Mouse (Mus musculus) thymus, postnatal 25 days (tissue): ENCODE measurements around the gene Csgalnact2.

ENCODE experiments used
- DNase-seq: peaks from one replicate; pipeline ENCODE4 v3.0.0; 2022

Gene Csgalnact2

DNA sequence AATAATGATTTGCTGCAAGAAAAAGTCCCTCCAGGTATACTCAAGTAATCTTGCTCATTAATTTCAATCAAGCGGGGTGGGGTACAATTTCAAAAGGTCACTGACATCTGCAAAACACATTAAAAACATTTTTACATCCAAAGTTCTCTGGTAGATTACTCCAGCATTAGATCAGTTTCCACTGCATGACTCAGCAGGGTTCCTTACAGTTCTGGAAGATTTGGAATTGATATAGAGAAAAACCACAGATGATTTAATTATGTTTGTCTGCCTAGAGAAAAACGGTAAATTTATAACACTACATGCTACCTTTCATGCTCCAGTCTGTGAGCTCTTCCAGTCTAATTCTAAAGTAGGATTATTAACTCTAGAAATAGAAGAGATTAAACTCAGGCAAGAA lies 8.9 kb downstream of the Csgalnact2 start:
- DNase-seq: no peak

DNA sequence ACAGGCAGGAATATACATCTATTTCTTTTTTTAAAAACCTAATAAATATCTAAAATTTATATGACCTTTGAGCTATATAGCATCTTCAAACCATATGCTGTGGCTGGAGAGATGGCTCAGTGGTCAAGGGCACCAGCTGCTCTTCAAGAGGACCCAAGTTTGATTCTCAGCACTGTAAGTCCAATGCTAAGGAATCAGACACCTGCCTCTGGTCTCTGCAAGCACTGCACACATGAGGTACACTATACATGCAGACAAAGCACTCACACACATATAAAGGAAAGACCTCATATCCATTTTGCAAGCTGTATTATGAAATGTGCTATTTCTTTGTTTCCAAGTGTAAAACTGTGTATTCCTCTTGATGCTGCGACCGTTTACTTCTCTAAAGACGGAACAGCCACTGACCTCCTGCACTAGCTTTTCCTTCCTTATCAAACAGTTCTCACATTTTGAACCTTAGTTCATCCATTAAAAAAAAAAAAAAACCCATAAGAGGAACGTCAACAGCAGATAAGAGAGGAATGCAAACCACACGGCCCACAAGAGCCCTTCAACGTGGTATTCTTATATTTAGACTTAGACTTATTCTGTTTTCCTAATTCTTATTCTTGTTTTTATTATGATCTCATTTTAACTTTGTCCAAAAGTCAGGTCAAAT lies 11.0 kb downstream of the Csgalnact2 start:
- no peak for DNase-seq

DNA sequence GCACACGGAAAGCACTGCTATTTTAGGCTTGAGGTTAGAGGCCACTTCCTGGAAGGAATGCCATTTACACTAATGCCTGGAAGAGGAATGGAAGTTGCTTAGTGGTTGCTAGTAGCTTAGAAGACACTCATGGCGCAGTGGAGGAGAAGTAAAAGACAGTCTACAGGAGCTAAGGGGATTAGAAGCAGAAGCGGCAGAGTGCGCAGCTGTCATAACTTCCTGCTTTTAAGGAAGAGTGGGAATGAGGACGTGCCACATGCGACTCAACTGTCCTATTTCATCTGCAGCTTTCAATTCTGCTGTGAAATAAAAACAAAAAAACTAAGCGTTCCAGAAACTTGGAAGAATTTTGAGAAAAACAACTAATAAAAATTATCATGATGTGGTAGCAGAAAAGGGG lies 11.7 kb downstream of the Csgalnact2 start:
- no peak for DNase-seq

DNA sequence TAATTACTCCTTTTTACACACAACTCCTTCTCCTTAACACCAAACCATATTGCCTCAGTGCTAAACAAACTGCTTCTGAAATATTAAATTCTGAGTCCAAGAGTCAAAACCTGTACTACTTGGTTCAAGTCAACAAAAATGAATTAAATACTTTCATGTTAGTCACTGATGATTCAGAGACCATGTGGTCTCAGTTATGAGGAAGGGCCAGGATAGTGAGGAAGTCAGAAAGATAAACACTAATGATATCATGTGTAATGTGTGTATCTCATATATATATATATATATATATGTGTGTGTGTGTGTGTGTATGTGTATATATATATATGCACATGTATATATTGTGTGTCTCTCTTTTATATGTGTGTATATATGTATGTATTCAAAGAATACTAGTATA lies 12.4 kb downstream of the Csgalnact2 start:
- DNase-seq: no peak

DNA sequence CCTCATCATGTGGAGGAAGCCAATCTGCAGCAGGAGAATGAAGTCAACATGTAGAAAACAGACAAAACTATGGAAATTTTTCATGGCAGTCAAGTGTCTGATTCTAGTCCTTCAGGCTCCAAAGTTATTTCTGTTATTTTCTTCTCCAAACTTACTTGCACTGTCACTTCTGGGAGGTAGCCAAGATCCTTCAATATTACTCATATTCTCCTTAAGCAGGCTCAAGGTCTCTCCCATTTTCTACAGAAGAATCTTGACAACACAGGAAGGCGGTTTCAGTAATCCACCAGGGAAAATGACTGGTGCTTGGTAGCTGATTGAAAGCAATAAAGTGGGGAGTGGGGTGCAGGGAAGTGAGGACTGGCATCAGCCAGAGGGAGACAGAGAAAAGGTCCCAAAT lies 16.2 kb downstream of the Csgalnact2 start:
- no peak for DNase-seq

DNA sequence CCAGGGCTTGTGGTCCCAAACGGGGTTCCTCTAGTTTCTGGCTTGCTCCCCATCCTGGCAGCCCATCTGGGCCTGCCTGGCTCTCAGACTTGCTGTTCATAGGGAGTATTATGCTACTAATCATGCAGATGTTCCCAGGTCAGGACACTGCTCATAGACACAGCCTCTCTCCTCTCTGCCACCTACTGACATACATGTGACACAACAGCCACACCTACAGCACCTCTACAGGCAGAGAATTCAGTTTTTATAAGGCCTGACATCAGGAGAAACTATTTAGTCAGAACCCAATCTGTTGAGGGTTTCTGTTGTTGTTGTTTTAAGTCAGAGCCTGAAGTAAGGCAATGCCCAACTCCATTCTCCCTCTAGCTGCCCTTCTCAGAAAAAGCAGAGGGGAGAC lies 27.1 kb downstream of the Csgalnact2 start:
- no peak for DNase-seq

DNA sequence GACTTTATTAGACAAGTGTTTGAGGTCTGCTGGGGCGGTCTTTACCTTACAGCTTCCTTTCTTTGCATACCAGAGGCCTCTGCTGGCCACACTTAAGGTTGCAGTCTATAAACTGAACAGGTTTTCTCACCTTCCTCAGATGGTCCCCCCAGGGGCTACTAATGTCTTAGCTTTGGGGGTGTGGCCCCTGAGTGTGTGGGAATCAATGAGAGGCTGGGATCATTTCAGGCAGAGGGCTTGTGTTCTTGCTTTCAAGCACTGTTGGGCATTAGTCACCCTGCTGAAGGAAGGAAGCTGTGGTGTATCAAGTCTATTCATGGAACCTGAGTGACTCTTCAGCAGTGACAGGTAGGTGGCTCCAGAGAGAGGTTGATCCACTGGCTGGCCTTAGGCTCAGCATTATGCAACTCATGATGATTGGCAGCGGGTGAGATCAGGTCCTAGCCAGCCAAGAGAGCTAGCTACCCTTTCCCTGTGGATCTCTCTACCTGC lies 39.6 kb downstream of the Csgalnact2 start:
- DNase-seq: peak; percentile 6

DNA sequence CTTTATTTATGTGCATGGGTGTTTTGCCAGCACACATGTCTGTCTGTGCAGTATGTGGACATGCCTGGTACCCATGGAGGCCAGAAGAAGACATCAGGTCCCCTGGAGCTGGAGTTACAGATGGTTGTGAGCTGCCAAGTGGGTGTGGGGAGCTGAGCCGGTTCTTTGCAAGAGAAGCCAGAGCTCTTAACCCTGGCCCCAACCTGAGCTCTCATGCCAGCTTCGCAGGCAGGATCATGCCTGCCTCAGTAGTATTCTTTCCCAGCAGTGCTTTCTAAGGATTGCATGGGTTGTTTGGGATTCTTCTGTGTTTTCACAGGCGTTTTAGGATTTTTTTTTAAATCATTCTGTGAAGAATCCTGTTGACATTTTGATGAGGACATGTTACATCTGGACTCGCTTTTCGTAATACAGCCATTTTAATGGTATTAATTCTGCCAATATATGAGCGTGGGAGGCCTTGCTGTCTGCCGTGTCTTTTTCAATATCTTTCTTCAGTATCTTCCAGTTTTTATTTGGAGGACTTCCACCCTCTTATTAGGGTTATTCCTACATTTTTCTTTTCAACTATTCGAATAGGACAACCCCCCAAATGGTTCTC lies 41.1 kb downstream of the Csgalnact2 start:
- no peak for DNase-seq

DNA sequence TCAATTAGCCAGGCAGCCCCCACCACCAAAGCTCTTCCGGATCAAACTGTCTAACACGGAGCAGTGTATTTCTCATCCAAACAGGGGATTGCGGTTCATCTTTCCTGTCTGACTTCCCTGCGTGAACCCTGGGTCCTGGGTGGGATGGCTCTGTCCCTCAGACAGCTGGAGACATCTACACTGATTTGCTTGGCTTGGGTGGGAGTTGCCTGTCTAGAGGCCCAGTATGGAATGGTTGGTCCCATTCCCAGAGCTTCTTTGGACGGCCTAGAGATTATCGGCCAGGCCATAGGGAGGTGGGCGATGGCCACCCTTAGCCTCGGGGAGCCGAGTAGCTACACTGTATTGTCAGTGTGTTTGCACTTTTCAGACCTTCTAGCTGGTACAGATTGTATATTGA lies 48.1 kb downstream of the Csgalnact2 start:
- no peak for DNase-seq

DNA sequence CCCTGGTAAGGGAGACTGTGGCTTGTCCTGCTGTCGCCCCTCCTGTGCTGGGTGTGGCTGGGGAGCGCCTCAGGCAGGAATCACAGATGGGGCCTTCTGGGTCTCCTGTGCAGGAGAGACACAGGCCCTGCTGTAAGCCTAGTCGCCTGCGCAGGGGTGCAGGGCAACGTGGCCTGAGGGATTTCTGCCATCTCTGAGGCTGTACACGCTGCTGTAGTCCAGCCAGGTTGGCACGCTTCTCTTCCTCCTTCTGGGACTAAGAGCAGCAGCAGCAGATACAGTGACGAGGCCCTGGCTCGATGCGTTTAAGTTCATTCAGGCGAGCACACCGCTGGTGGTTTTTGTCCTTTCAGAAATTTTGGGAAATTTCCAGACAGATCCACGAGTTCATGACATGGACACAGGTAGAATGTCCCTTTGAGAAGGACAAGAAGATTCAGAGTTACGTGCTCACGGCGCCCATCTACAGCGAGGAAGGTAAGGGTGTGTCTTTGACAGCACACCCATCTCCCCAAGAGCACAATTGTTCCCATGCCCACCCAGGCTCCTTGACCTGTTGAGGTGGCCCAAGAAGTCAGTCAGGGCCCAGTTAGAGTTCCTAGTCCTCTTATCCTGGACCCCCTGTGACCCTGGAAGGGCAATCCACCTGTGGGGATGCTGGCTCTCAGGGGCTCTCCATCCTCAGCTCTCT lies 50.0 kb downstream of the Csgalnact2 start:
- DNase-seq: no peak

DNA sequence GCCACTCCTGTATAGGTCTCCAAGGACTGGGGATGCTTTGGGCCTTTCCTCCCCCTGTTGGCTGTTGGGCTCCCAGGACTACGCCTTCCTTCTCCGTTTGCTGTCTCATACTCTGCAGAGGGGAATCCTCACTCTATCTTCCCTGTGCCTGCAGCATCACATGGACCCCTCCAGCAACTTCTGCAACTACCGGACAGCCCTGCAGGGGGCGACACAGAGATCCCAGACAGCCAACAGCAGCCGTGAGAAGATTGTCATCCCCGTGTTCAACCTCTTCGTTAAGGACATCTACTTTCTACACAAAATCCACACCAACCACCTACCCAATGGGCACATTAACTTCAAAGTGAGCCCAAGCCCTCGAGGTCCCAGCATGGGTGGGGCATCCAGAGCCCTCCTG lies 51.0 kb downstream of the Csgalnact2 start:
- DNase-seq: peak; percentile 19

DNA sequence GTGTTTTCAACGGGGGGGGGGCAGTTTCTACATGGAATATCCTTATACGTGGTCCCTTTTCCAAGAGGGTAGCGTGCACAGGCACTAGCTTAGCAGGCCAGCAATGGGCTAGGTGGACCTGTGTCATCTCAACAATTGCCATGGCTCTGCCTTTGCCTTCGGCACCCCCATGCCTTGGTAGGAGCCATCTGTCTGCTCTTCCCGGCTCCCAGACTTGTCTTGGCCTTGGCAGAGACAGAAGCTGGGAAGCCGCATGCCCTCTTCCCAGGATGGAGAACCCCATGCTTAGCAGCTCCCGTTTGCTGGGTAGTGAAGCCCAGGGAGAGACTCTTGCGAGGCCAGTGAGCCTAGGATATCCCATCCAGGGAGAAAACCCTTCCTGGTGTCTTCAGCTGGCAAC lies 54.3 kb downstream of the Csgalnact2 start:
- DNase-seq: no peak

DNA sequence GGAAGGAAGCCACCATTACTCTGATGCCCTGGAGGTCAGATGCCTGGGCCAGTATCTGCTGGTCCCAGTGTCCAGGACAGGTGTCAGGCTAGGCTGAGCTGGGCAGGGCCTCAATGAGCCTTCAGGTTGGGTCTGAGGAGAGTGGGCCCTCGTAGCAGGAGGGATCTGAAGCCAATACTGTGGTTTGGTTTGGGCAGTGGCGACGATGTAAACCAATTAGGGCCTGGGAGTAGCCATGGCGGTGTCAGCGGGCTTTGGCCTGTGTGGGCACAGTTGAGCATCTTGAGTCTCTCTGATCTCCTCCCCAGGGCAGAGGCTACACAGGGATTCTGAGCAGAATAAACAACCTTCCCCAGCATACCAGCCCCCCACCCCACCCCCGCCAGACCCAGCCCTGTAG lies 55.3 kb downstream of the Csgalnact2 start:
- DNase-seq: no peak

DNA sequence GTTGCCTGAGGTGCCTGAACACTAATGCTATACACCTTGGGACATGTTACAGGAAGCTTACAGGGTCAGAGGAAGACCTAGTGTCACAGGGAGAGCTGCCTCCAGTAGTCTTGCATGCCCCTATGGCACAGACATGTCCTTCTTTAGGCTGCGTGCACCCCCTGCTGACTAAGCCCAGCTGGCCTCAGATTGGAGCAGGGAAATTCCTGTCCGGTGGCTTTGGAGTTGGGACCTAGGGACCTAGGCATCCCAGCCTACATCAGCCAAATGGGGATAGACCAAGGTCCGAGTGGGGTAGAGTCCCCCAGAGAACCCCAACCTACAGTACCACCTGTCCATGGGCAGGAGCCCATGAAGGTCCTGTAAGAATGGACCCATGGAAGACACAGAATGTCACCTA lies 56.6 kb downstream of the Csgalnact2 start:
- no peak for DNase-seq

DNA sequence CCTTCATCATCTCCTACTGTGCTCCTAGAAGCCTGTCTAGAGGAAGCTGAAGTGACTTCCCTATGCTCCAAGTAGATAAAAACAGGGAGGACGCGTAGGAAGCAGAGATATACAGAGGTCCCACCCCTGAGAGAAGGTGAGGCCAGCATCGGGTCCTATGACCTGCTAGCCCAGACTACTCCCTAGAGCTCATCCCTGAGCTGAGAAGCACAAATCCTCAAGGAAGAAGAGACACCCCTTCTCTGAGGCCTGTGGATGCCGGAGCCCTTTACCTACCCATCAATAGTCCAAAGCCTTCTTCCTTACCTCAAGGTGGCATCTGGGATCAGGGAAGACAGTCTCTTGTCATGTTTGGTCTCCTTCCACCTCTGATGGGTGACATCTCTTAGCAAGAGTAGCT lies 58.2 kb downstream of the Csgalnact2 start:
- DNase-seq: no peak

DNA sequence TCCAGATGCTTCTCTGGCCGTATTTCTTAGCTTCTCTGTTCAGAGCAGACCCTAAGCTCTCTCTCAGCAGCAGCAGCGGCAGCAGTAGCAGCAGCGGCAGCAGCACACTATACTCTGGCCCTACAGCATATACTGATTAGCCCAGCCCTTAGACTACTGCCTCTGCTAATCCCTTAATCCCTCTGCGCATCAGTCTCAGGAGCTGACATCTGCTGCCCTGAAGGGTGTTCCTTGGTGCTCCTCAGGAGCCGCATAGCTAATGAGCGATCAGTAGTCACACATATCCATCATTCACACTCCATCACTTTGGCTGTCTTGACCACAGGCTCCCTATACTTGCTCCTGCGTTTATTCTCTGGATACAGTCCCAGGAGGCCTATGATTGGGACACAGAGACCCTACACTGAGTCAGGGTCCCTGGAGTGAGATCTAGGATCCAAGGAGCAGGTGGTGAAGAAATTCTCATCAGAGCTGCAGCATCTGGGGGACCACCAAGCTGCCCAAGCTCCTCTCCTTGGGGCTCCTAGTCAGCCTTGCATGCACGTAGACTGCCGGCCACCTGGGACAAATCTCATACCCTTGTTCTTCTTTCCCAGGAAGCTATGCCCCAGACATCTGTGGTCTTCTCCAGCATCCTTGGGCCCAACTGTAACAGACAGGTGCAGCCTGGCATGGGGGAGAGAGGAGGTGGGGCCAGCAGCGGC lies 59.0 kb downstream of the Csgalnact2 start:
- no peak for DNase-seq

DNA sequence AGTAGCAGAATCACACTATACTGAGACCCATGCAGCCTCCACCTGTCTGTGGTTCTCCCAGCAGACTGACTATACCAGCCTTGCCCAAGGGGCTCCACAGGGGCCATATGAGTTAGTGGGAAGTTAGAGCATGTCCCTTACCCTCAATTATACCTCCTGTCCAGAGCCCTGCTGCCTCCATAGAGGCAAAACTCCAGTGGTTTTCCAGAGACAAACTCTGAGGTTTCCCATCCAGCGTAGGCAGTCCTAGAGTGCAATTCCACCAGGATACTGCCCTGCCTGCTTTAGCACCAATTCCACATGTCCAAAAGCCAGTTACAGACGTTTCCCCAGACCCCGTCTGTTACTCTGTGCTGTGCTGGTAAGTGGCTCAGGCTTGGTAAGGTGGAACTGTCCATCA lies 59.6 kb downstream of the Csgalnact2 start:
- no peak for DNase-seq

DNA sequence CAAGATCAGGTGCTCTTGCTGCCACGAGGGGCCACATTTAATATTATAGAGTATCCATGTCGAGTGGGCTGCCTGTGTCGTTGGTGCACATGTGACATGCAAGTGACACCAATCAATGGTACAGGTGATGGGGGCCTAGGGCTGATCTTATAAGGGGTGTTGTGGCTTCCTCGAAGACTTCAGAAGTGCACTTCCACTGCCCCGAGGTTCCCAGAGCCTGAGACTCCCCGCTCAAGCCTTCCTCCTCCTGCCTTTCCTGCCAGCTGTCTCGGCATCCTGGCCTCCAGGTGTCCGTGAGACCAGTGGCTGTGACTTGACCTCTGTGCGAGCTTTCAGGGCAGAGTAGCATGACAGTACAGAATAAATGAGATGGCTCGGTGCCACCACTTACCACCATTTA lies 60.2 kb downstream of the Csgalnact2 start:
- DNase-seq: no peak

DNA sequence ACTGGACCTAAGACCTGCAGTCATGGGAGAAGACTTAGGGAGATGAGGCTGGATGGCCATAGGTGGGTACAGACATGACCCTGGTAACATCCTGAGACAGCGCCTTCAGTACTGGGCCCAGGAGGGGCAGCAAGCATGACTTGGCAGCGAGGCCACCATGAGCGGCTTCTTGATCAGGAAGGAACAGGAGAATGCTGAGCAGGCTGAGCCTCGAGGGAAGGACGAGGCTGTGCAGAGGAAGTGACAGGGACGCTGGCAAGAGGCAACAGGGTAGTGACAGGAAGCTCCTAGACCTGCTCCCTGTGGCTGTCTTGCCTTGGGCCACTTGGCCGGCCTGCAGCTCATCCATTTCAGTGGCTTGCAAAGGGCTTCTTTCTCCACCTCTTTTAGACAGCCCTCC lies 61.5 kb downstream of the Csgalnact2 start:
- no peak for DNase-seq

DNA sequence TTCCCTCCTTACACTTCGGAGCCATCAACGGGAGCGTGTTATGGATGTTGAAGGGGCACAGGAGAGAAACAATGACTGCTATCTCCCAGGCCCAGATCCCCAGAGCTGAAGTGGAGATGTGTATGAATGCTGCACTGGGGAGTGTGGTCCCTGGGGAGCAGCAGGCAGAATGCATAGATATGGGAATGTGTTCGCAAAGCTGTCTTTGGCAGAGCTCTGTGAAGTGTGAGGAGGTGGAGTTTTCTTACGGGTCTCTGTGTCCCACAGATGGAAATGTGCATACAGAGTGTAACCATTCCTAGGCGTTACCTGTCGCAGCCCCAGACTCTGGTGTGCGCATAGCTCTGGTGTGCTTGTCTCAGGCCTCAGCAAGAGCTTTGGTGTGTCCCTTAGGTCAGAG lies 62.2 kb downstream of the Csgalnact2 start:
- DNase-seq: no peak

DNA sequence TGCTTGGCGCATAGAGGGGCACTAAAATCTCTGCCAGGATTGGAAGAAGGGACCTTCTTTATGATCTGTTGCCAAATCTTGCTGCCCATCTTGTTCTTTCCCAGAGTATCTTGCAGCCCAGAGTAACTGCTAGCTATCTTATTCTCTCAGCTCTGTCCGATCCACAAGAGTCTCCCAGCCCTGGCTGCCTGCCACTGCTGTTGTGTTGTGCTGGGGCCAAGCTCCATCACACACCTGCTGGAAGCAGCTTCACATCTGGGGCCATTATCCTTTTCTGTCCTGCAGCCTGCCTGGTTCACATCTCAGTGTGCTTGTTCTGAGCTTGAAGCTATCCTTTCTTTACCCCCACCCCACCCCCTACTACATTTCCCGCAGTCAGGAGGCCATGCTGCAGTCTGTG lies 62.7 kb downstream of the Csgalnact2 start:
- DNase-seq: no peak

DNA sequence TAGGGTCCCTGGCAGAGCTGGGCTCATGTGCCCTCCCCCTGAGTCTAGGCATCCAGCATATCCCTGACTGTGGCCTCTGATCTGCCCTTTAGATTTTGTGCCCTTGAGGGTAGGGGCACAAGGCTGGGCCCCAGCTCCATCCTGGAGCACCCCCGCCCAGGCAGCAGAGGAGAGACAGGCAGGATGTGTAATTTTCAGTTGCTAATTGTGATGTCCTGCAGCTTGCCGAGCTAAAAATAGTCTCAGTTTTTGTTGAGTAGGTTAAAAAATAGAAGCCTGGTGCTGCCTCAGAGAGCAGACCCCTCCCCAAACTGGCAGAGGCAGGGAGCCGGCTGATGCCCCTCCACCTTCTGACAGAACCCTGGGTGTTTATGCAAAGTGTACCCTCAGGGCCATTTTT lies 64.8 kb downstream of the Csgalnact2 start:
- no peak for DNase-seq

DNA sequence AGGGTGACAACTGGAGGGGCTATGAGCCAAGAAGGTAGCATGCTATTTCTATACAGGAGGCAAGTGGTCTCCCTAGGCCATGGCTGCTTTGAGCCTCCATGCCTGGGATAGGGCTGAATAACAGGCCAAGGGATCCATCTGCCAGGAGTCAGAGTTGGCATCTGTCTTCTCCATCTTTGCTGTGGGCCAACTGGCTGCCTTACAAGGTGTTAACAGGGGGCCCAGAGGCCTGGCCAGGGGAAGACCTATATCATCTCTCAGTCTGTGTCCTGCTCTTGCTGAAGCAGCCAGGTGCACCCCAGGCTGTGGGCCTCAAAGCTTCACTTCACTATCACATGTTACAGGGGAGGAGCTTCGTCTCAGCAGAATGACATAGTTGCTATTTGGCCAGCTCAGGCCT lies 66.8 kb downstream of the Csgalnact2 start:
- no peak for DNase-seq

DNA sequence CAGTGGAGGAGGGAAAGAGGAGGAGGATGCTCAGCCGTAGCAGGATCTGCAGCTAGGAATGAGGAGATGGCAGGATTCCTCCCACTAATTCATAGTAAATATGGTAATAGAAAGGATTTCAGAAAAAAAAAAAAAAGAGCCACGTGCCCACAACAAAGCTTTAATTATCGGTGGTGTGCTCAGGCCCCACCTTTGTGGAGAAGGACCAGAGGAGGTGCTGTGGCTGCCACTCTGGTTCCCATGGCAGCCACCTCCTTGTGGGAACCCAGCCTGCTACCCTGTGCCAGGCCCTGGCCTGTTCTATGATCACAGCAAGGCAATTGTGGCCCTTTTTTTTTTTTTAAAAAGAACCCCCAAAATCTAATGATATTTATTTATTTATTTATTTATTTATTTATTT lies 67.5 kb downstream of the Csgalnact2 start:
- no peak for DNase-seq
